Mouse (Mus musculus) embryonic fibroblast, embryonic 13.5 days (primary cell): ENCODE results near the gene Col4a2.

ENCODE experiments used
- CTCF ChIP-seq: IDR thresholded peaks from 2 replicates; pipeline ENCODE4 v1.5.1; 2011; ENCODE audit warnings: mild to moderate bottlenecking, control low read depth, low read length, moderate library complexity, borderline replicate concordance; ENCODE audit not compliant: insufficient read depth
- POLR2A ChIP-seq: IDR thresholded peaks from 2 replicates; pipeline ENCODE4 v1.6.1; 2011; ENCODE audit warnings: low read depth, mild to moderate bottlenecking, control low read depth, low read length, moderate library complexity

DNA sequence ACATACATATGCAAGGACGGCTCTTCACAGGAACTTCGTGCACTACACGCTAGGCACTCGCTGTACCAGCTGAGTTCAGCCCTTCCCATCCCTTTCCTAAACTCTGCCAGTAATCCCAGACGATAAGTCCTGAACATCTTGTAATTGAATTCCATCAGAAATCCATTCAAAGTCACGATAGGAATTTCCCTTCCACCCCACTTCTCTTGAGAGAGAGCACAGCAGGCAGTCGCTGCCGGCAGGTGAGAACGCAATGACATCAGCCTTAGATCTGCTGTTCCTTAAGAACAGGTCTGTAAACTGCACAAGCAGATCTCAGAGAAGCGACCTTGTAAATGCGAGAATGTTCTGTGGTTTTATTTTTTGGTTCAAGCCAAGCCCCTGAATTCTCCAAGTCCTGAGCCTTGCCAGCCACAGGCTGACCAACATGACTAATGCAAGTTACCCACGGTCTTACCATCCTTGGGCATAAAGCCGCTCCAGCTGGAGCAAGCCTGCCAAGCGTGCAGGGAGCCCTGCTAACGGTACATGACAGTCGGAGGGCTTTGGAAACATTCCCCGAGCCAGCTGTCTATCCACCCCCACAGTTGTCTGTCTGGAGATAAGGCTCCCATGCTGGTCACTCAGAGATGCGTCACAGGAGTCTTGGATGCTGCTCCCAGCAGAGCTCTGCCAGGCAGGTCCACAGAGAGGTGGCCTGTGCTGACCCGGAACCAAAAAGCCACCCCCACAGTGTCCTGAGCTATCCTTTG, 69.6 kb downstream of the Col4a2 start:
- no peak for TF ChIP-seq POLR2A
- TF ChIP-seq CTCF = no peak
